Mouse (Mus musculus) mature B cell (primary cell): ENCODE measurements around the gene Mphosph10.

Experiments
- in situ Hi-C: fragments of 300-500 bp; cut with MboI; formaldehyde crosslinking; loops from 2 replicates; pipeline ENCODE4 v1.14.3; 2019

Gene Mphosph10

GRCm38 (mm10) chr7:64392122-64392818 lies at the start of gene Mphosph10, which contains the start of gene Mcee:
Gene Mphosph10 (minus strand): TSS chr7:64392268.
Gene Mcee (plus strand): TSS chr7:64392607.
- in situ Hi-C loops: loop anchor here (25.0 kb wide), 1 partner anchor 1670 kb away; the partner anchor contains the start of gene Snrpa1

- in situ Hi-C loops: no loop called here
Measured at GRCm38 (mm10) chr7:64440519-64440918, 48.5 kb upstream of the Mphosph10 start.

GRCm38 (mm10) chr7:64439595-64440518 lies 47.8 kb upstream of the Mphosph10 start:
- in situ Hi-C loops: no loop called here

- in situ Hi-C loops: no loop called here
Measured at GRCm38 (mm10) chr7:64424861-64425260, 32.8 kb upstream of the Mphosph10 start.

GRCm38 (mm10) chr7:64403989-64404388 lies 11.9 kb upstream of the Mphosph10 start:
- in situ Hi-C loops: no loop called here

- in situ Hi-C loops: no loop called here
Measured at GRCm38 (mm10) chr7:64402452-64402851, 10.4 kb upstream of the Mphosph10 start.

- in situ Hi-C loops: no loop called here
Measured at GRCm38 (mm10) chr7:64400725-64401124, 8.7 kb upstream of the Mphosph10 start.

- in situ Hi-C loops: loop anchor here (25.0 kb wide), 1 partner anchor 1670 kb away; the partner anchor contains the start of gene Snrpa1
Measured at GRCm38 (mm10) chr7:64392819-64393151, 717 bp upstream of the Mphosph10 start.

GRCm38 (mm10) chr7:64391479-64391878 lies 589 bp downstream of the Mphosph10 start:
- in situ Hi-C loops: loop anchor here (25.0 kb wide), 1 partner anchor 1671 kb away; the partner anchor contains the start of gene Snrpa1

- in situ Hi-C loops: no loop called here
Measured at GRCm38 (mm10) chr7:64373830-64374562, 18.1 kb downstream of the Mphosph10 start, which contains the start of gene Fan1. Gene Fan1 (minus strand): TSS chr7:64374095.

- in situ Hi-C loops: no loop called here
Measured at GRCm38 (mm10) chr7:64373147-64373829, 18.8 kb downstream of the Mphosph10 start.

GRCm38 (mm10) chr7:64371940-64372878 lies 19.9 kb downstream of the Mphosph10 start:
- in situ Hi-C loops: no loop called here

GRCm38 (mm10) chr7:64369841-64370240 lies 22.2 kb downstream of the Mphosph10 start:
- in situ Hi-C loops: no loop called here

- in situ Hi-C loops: no loop called here
Measured at GRCm38 (mm10) chr7:64365863-64366262, 26.2 kb downstream of the Mphosph10 start.

GRCm38 (mm10) chr7:64360586-64360945 lies 31.5 kb downstream of the Mphosph10 start:
- in situ Hi-C loops: no loop called here

- in situ Hi-C loops: no loop called here
Measured at GRCm38 (mm10) chr7:64359943-64360585, 32.0 kb downstream of the Mphosph10 start.

GRCm38 (mm10) chr7:64358666-64359065 lies 33.4 kb downstream of the Mphosph10 start:
- in situ Hi-C loops: no loop called here

GRCm38 (mm10) chr7:64357405-64357804 lies 34.7 kb downstream of the Mphosph10 start:
- in situ Hi-C loops: no loop called here

GRCm38 (mm10) chr7:64356661-64357060 lies 35.4 kb downstream of the Mphosph10 start:
- in situ Hi-C loops: no loop called here

- in situ Hi-C loops: no loop called here
Measured at GRCm38 (mm10) chr7:64354206-64354605, 37.9 kb downstream of the Mphosph10 start.
